Mouse (Mus musculus): ENCODE results near the gene Zfp683. TPM values are rescaled to one million over a fixed set of nuclear protein-coding genes. Genes with fewer than 3 reads are reported as not detected.

The Zfp683 gene
- not detected for total RNA-seq (2021)
- long read RNA-seq, experiment 1 = 0 reads
- long read RNA-seq, experiment 2 = 0 reads

DNA sequence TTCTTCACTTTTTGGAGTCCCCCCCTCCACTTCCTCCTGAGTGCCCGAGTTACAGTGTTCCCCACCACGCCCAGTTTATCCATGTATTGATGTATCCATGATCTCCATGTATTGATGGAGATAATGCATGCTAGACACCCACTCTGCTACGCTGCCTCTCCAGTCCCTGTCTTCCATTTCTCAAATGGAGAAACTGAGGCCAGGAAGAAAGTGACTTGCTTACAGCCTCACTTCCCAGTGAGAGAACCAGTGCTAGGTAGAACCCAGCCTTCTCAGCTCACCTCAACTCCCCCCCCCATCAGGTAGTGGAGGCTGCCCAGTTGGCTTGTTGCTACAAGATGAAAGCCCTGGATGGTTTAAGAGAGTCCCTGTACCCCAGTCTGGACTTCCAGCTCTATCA is at the start of gene Zfp683:
Gene Zfp683, plus strand, starts transcription at position 301 of the 400 bp plus-strand sequence.
- DNase-seq (ENCODE audit: low spot score in 2 of 2) = no peak
- intact Hi-C loops (cut with DNase I) = no loop called here

DNA sequence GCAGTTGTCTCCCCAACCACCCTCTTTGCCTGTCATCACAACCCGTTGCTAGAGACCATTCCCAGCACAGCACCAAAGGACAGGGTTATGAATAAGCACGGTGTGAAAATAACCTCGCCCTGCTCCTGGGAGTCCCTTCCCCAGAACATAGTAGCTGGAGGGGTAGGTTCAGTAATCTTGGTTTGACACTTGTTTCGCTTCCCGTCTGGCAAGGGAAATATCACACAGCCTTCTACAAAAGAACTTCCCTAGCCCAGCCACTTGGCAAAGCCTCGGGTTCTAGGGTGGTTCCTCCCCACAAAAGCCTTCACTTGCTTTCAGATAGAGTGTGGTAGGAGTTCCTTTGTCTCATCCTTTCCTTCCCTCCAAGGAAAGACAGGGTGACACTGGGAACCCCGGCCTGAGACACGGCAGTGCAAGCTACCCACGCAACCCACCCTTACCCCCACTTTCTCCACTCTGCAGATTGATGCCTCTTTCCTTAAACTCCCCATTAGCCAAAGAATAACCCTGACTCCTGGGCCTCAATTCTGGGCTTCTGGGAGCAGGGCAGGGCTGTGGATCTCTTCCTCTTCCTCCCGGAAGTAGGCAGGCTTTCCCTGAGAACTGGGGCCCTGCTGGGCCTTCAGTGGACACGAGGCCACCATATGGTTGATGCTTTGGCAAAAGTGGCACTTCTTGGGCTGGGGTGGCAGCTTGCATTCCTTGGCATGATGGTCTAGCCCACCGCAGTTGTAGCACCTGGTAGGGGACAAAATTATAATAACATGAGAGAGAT is 47.9 kb upstream of the Zfp683 start:
- no peak for DNase-seq (ENCODE audit: low spot score in 2 of 2)
- intact Hi-C loops (cut with DNase I) = no loop called here

DNA sequence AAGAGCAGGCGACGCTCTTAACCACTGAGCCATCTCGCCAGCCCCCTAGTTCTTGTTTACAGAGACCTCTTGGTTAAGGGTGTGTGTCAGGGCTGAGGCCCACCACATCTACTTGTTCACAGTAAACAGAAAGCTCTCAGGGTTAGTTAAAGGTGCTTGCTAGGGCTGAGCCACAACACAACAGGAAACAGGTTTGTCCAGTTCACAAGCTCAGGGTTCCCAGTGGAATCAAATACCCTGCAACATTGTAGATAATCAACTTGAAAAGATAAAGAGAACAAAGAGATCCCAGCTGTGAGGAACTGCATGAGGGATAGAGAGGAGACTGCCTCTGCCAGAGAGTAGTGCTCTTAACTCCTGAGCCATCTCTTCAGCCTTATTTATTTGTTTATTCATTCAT is 46.8 kb upstream of the Zfp683 start:
- intact Hi-C loops (cut with DNase I) = no loop called here
- DNase-seq (ENCODE audit: low spot score in 2 of 2) = no peak

DNA sequence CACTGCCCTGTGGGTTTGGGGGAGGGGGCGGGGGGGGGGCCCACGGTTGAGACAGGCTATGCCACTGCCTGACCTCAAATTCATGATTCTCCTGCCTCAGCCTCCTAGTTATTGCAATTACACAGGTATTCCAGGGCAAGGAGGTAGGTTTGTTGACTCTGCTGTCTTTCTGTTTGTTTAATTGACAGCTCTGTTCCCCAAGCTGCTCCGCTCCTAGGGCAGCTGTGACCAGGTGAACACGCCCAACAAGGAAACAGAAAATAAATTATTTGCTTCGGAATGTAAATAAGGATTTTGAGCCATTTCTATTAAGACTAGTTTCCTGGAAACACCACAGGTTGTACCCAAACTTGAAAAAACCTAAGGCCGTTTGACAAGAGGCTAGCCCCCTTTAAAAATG is 43.9 kb upstream of the Zfp683 start:
- intact Hi-C loops (cut with DNase I) = no loop called here
- no peak for DNase-seq (ENCODE audit: low spot score in 2 of 2)

DNA sequence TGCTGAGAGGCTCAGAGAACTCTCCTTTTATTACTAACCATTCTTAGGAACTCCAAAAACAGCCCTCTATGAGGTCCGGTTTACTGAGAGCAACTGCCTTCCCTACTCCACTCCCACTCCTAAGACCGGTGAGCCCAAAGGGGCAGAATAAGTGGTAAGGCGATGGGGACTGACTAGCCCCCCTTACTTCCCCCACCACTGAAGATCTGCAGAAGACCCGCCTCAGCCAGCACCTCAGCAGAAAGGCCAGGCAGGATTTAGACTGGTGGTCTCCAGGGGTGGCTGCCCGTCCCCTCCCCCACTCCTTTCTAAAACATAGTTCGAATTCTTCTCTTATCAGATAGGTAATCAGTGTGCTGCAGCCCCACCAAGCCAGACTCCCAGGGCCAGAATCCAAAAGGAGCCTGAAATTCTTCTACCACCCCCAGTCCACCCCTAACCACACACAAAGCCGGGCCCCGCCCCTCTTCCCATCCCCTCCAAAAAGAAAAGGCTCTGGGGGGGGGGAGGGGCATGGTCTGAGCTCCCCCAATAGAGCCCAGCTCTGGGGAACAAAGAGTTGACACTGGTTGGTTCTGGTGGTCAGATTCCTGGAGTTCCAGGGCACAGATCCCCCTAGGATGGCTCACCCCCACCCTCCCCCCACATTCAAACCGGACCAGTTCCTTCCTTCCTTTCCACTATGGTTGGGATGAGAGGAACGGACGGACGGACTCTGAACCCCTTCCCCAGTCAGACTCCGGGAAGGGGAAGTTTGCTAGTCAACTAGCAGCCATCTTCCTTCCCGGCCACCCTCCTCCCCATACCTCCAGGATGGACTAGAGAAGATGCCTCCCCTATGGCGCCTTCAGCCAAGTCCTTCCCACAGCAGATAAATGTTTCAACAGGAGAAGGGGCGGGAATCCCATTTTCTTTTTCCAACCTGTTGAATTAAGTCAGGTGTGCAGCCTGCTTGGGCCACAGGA is 41.9 kb upstream of the Zfp683 start:
- intact Hi-C loops (cut with DNase I) = no loop called here
- DNase-seq (ENCODE audit: low spot score in 2 of 2) = no peak

DNA sequence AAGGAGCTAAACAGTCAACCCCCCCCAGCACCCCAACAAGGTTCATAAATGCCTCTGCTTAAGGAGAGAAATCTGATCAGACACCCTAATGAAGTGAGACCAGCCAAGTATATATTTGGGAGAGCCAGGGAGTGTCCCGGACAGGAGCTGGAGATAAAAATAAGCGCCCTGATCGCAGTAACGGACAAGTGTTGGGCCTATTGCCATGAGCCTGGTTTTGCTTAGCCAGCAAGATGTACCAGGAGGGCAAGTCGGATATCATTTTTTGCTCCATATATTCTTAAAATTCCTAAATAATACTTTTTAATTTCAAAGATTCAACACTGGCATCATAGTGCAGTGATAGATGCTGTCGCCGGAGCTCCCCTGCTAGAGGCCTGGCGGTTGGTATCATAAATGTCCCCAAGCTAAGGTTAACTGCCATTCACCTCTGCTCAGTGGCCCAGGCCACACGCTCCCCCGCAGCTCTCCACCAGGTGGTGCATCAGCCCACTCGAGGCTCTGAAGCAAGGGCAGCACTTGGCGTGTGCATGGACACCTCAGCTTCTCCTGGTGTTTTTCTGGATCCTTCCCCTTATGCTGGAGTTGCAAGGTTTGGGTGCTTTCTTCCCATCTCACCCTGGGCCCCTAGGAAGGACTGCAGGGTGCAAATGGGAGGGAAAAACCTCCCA is 40.6 kb upstream of the Zfp683 start:
- intact Hi-C loops (cut with DNase I) = no loop called here
- DNase-seq (ENCODE audit: low spot score in 2 of 2) = no peak

DNA sequence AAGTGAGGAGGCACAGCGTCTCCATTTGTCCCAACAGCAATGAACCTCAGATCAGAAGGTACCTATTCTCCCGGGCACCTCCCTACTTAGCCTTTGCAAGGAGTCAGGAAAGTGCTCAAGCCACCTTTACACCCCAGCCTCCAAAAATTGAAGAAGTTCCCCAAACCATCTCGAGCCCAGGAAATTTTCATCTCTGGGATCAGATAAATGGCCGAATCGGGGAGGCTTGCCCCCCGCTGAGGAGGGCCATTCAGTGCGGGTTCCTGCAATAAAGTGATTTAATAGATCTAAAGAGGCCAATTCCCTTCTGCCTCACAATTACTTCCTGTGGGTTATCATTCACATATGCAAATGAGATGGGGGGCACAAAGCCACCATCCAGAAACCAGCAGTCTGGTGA is 37.4 kb upstream of the Zfp683 start:
- DNase-seq (ENCODE audit: low spot score in 2 of 2) = no peak
- intact Hi-C loops (cut with DNase I) = no loop called here

DNA sequence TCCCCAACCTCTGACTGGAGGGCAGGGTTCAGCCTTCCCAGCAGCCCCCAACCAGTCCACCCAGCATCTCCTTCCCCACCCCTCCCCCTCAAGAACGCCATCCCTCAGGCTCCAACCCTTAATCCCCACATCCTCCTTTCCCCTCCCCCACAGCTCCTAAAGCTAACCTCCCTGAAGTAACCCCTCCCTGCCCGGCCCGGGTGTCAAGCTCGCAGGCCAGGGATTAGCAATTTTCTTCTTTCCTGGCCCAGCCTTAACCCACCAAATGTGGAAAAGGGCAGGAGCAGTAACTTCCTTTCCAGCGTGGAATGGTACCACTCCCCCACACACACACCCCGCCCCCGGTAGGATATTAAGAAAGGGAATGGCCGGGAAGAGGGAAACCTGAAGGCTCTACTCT is 36.9 kb upstream of the Zfp683 start:
- intact Hi-C loops (cut with DNase I) = no loop called here

DNA sequence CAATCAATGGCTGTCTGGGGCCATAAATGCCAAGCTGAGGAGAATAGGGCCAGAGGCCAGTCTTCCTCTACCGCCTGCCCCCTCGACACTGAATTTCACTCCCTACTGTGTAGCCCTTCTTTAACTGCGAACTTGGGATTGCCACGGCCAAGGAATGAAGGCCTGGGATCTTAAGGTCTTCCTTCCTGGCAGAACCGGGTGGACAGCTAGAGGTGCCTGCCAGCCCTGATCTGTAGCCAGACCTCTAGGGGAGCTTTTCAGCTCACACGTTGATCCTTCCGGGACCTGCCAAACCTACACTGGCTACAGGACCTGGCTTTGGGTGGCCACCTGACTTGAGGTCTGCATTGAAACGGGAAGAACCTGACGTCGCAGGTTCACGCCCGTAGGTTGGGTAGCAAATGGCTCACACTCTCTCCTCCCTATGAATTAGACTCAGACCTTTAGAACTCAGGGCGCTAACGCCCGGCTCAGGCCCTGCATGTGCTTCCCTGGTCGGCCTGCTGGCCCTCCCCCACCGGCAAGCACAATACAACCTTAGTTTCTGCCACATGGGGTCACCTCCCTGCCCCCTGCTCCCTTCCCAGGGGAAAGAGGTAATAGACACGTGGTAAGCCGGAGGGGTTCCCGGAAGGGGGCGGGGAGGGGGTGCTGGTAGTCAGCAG is 36.3 kb upstream of the Zfp683 start:
- no peak for DNase-seq (ENCODE audit: low spot score in 2 of 2)
- intact Hi-C loops (cut with DNase I) = no loop called here

More for the DNA sequence above, 36.9 kb upstream of the Zfp683 start:
- DNase-seq (ENCODE audit: low spot score in 2 of 2) = no peak

DNA sequence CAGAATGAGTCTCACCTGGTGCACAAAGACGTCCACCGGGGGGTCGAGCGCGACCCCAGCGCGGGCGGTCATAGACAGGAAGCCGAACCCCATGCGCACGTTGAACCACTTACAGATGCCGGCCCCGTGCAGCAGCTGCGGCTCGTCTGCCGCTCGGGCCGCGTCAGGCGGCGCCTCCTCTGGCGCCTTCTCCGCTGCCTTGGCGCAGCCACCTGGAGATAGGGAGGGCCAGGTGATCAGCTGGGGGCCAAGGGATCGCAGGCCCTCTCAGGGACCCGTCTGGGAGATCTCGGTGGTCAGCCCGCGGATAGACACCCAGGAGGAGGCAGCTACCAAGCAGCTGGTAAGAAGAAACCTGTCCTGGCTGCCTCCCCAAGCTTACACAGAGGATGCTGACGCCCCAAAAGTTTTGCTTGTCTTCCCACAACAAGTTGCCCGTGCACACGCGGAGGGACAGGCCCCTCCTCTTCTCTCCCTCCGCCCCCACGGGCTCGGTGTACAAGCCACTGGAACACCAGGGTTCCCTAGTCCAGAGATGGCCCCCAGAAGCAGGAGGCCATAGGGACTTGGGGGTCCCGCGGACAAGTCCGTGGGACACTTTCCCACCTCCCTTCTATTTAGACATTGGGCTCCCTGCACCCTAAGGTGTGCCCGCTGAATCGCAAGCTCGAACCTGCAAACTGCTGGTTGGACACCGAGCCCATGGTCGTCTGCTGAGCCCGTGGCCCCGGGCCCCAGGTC is 35.4 kb upstream of the Zfp683 start:
- intact Hi-C loops (cut with DNase I) = no loop called here
- DNase-seq (ENCODE audit: low spot score in 2 of 2) = no peak

DNA sequence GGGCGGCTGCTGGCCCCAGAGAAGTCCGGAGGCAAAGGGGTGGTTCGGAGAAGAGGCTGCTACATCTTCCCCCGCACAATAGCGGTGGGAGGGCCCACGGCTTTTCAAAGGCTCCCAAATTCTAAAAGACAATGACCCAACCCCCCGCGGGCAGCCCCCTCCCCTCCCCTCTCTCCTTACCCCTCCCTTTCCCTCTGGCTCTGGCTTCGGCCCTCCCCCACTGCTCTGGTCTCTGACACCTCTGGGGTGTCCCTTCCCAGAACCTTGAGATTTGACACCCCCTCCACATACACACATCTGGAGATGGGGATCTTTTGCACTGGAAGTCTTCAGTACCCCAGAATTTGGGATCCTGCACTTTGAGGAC is 34.9 kb upstream of the Zfp683 start, which contains the start of gene Lin28a:
Gene Lin28a, minus strand, starts transcription at position 63 of the 367 bp plus-strand sequence.
- intact Hi-C loops (cut with DNase I) = no loop called here
- no peak for DNase-seq (ENCODE audit: low spot score in 2 of 2)

DNA sequence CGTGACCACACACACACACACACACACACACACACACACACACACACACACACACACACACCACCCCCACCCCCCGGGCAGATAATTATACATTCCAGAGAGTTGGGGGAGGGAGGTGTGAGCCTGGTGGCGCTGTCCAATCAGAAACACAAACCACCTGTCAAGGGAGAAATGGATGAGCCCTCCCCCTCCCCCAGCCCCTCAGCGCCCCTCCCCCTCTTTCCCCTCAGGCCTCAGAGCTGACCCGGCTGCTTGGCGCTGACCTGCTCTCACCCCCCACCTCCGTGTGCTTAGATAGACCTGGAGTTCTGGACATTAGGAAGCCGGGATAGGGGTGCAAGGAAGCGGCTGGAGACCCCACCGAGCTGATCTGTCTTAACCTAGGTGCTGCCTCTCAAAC is 34.4 kb upstream of the Zfp683 start:
- DNase-seq (ENCODE audit: low spot score in 2 of 2) = no peak
- intact Hi-C loops (cut with DNase I) = no loop called here

DNA sequence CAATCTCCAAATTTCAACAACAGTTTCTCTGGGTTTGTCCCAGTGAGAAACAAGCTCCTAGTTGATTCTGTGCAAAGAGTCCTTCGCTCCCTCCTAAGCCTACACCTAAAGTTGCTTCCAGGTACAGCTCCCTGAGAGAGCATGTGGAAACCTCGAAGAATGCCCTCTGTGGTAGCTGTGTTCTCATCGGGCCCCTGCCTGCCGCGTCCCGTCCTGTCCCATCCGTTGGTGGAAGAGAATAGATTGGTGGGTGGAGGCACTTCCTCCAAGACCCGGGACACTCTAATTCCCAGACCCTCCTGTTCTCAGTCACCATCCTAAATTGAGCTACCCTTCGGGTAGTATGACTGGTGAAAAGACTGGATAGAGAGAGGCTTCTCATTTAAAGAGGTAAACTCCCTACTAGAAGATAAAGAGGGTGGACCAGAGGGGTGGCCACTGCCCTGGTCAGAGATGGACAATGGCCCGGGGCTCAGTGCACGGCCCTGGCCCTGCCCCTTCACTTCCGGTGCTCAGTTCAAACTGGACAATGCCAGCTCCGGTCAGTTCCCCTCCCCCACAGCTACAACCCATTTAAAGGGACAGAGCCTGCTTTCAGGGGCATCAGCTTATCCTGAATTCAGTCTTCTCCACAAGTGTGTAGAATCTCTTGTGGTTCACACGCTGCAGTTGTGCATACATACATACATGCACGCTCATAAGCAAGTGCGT is 33.8 kb upstream of the Zfp683 start:
- DNase-seq (ENCODE audit: low spot score in 2 of 2) = no peak
- intact Hi-C loops (cut with DNase I) = no loop called here

DNA sequence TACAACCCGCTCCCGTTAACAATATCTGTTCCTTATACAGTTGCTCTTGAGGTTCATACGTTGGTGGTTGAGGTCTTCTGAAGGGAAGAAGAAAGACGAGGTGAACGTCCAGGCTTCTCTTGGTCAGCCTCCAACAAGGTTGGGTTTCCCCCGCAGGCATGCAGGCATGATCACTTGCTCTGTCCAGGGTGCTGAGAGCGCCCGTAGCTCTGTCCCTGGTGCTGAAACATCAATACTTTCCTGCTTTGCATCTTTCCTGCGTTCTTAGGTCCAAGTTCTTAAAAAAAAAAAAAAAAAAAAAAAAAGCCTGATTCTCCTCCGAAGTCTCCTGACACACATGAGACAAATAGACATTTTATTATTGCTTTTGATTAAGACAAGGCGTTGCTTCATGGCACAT is 33.0 kb upstream of the Zfp683 start:
- intact Hi-C loops (cut with DNase I) = no loop called here
- DNase-seq (ENCODE audit: low spot score in 2 of 2) = peak in 1 of 2 experiments; percentile 26

DNA sequence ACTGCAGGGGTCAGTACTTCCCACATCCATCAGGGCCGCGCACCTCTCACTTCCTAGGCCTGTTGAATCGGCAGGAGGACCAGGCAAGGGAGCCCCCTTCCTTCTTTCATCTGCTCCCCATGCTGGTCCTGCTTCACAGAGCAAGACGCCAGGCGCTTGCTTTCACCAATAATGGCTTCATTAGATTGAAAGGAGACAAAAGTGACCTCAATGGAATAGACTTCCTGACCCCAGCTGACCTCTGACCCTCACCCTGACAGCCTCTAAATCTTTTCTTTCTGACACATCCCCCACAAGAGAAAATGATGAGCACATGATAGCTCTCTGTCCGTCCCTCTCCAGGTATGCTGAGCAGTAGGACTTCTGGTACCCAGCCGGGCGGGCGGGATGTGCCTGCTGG is 27.8 kb upstream of the Zfp683 start:
- intact Hi-C loops (cut with DNase I) = no loop called here

DNA sequence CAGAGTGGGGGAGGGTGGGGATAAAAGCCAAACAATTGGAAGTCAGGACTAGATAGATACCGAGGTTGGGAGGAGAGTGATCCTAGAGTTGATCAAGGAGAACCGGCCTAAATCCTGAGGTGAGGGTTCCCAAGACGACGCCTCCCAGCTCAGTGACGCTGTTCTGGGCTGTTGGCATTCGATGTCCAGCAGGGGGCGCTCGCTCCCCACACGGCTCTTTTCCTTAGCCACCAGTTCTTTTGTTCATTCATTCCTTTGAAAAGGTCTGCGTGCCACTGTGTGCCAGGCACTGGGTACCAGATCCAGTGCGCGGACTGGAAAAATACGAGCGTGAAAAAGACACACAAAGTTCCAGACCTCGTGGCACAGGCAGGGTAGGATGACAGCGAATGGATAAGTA is 17.7 kb upstream of the Zfp683 start:
- DNase-seq (ENCODE audit: low spot score in 2 of 2) = peak; percentile 77 to 84
- intact Hi-C loops (cut with DNase I) = loop anchor here (1.0 to 2.0 kb wide), 2 partner anchors 53 to 88 kb away; no protein-coding TSS in a partner anchor

More for the DNA sequence above, 27.8 kb upstream of the Zfp683 start:
- no peak for DNase-seq (ENCODE audit: low spot score in 2 of 2)

DNA sequence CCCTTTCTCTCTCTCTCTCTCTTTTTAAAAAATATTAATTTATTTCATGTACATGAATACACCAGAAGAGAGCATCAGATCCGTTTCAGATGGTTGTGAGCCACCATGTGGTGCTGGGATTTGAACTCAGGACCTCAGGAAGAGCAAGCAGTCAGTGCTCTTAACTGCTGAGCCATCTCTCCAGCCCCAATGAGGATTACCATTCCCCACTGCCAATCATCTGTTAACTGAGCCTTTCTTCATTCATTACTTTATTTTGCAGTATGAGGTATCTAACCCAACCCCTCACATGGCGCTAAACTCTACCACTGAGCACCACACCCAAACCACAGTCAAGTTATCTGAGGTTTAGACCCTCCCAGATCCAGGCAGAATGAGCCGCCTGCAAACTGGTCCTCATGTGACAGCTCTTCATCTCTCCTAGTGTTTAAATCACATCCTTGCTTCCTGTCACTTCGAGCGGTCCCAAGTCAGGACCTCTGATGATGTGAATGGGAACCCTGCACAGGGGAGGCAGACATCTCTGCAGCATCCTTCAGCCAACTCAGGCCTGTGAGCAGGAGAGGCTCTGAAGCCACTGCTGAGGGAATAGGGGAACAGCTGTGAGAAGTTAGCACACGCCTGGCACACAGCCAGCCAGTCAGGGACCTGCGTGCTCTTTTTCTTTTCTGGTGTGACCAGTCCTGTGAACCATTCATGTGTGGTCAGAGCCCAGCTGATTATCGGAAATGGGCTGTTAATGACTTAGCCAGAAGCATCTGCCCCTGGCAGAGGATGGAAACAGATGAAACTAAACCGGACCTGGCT is 12.1 kb upstream of the Zfp683 start:
- peak in 1 of 2 experiments; percentile 14 for DNase-seq (ENCODE audit: low spot score in 2 of 2)
- intact Hi-C loops (cut with DNase I) = no loop called here

Measured in left cerebral cortex, postnatal 14 days (tissue).